Mouse (Mus musculus): ENCODE results near the gene Smbd1.

- TF ChIP-seq GATA1 (IDR thresholded peaks at IDR 0.05; ENCODE audit: borderline replicate concordance, low read length) (no peak), CTCF (IDR thresholded peaks at IDR 0.05; ENCODE audit: low read depth, low read length) (no peak), TAL1 (conservative IDR thresholded peaks at IDR 0.05; ENCODE audit: low read depth, low read length) (no peak)
These were observed 4.9 kb upstream of the Smbd1 start for GRCm38 (mm10) chr16:32815160-32815605.

Data from G1E (cell line).